ENCODE assay signal across 8 mouse cellular contexts in genomic region chr4:118171006-118171405, GRCm38 (mm10). TPM values are rescaled to one million over a fixed set of nuclear protein-coding genes. Genes with fewer than 3 reads are reported as not detected.
DNase-seq lines count a peak whose midpoint lies in the region; ATAC-seq and TF ChIP-seq lines count a peak whose summit lies in the region.

No protein-coding gene starts in this region.

- intact Hi-C loops in heart, postnatal 25 days (cut with DNase I): no loop called here

- peak; percentile 42; the same call in 1 of the 2 replicates for TF ChIP-seq CTCF in bone marrow, adult 2 months (IDR thresholded peaks at IDR 0.05; ENCODE audit: control insufficient read depth, insufficient read depth, low read length)

- H3K4me1 ChIP-seq in bone marrow, adult 2 months (ENCODE audit: control insufficient read depth, insufficient read depth, low read length): no peaks in the 10 kb centered on the region; the same call in 1 of the 2 replicates

- TF ChIP-seq POLR2A in bone marrow, adult 2 months (IDR thresholded peaks at IDR 0.05; ENCODE audit: borderline replicate concordance, control insufficient read depth, low read depth, low read length): no peak

- ATAC-seq in CD4-positive, CD25-positive, alpha-beta regulatory T cell, adult 4 months: peak; percentile 57

- H3K27ac ChIP-seq in bone marrow, adult 2 months (ENCODE audit: control insufficient read depth, insufficient read depth, low read depth, low read length, poor library complexity): no peak overlapping the region

- peak; percentile 34 for DNase-seq in kidney, postnatal 10 days
- no peak for DNase-seq in kidney, adult 8-10 months
- peak; percentile 43 for DNase-seq in mesoderm, embryonic 11.5 days (ENCODE audit: low read depth, low spot score)
- no peak for DNase-seq in heart, postnatal 25 days (ENCODE audit: low spot score)
- no peak for DNase-seq in frontal cortex, postnatal 36 days (ENCODE audit: low spot score in 2 of 2)
- DNase-seq in yolk sac, embryonic 10.5 days (ENCODE audit: low spot score): no peak

- 81% methylated on average over 9 of the region's 9 CpGs for WGBS in bone marrow, adult 2 months

- H3K4me3 ChIP-seq in bone marrow, adult 2 months (replicated peaks; ENCODE audit: control insufficient read depth, low read depth, low read length): no peak overlapping the region

RNA-seq across cellular contexts. Expression of gene Kdm4a, which starts 8.8 kb away (rescaled TPM):
- 10 to 100 TPM in 1 of 2 experiments, 1 to 10 TPM in 1; 4.3 to 14.3 TPM for polyA plus RNA-seq in CD4-positive, CD25-positive, alpha-beta regulatory T cell, adult 4 months (2017; shearing (Covaris generic))
- 25.6 and 36.5 TPM in 2 replicates for polyA plus RNA-seq in bone marrow, adult 2 months (2011; ENCODE audit: insufficient read depth, insufficient read length, low replicate concordance, missing spikeins)
- total RNA-seq in heart, postnatal 25 days (2021): 10 to 100 TPM; 26.1 to 28.2 TPM

RNA-seq across cellular contexts. Expression of gene St3gal3, which starts 36.3 kb away (rescaled TPM):
- polyA plus RNA-seq in CD4-positive, CD25-positive, alpha-beta regulatory T cell, adult 4 months (2017; shearing (Covaris generic)): under 1 TPM; 0.38 to 0.52 TPM
- 5.9 and 6.8 TPM in 2 replicates for polyA plus RNA-seq in bone marrow, adult 2 months (2011; ENCODE audit: insufficient read depth, insufficient read length, low replicate concordance, missing spikeins)
- total RNA-seq in heart, postnatal 25 days (2021): 10 to 100 TPM; 61.6 to 66.6 TPM

Comparison
In these comparisons a context has a peak if more than half of its experiments do, and no peak if none do; other contexts are left out.
1. DNase-seq: peak in kidney, postnatal 10 days (single experiment) and mesoderm, embryonic 11.5 days (single experiment); none in kidney, adult 8-10 months (0 of 2), heart, postnatal 25 days (single experiment), frontal cortex, postnatal 36 days (0 of 2) and yolk sac, embryonic 10.5 days (single experiment).